Mouse (Mus musculus): ENCODE measurements around the gene Hoxc11. TPM values are rescaled to one million over a fixed set of nuclear protein-coding genes. Genes with fewer than 3 reads are reported as not detected.

Hoxc11 gene
- total and polyA plus RNA-seq, 3 experiments, result not detected

DNA sequence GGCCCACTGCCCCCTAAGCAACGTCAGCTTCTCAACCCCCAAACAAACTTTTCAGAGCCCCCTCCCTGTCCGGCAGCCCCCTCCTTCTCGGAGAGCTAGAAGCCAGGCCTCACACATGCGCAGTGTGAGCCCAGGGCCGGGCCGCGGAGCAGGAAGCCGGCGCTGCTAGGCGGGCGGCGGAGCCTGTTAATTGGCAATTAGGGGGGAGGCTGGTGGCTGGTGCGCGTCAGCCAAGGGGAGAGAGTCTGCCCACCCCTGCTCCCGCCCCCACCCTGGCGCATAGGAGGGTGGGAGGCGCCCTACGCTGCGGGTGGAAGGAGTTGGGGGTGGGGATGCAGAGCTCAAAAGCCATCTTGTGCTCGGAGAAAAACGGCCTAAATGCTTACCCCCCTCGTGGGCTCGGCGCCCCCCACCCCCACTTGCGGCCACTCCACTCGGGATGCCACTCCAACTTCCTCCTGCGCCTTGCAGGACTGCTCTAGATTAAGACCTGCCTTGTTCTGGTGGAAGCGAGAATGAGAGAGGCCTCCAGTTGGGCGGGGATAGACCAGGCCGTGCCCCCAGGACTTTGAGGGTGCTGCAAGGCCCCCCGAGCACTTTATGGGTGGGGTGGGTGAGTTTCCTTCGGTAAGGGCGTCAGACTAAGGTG, 45.1 kb downstream of the Hoxc11 start:
- in situ Hi-C loops (cut with MboI; ENCODE audit: low pct_ligation_motif_present, low pct_unique_long_range_greater_than_20kb, low sequenced_read_pairs), result no loop called here
- DNase-seq (ENCODE audit: extremely low read depth), result peak; percentile 98
- peak overlapping the region; percentile 84 for H3K9ac ChIP-seq (ENCODE audit: insufficient read depth, low read depth)

DNA sequence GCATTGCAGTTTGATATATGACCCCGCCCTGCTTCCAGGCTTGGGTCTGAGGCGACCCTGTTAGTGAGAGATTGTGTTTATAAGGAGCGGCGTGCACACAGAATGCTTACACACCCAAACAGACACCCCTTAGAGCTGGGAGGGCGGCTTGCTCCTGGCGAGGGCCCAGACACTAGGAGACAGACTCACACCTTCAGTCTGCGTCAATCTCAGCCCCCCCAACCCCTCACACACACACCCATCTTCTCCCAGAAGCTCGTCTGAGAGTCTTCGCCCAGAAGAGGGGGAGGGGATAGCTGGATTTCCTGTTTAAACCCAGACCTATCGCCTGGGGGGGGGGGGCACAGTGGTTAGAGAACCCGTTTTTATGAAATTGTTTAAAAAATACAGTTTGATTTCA, 45.7 kb downstream of the Hoxc11 start:
- Histone ChIP-seq H3K36me3 (replicated peaks in 1 of 2; ENCODE audit: control insufficient read depth in 1 of 2, insufficient read depth in 1 of 2, low read length in 1 of 2) (no peaks in the 10 kb centered on the region), H3K4me3 (replicated peaks in 1 of 3; ENCODE audit: low read depth in 2 of 3, low read length in 2 of 3, poor library complexity in 1 of 3) (peak overlapping the region in 2 of 3 experiments; percentile 50 to 66), H3K4me1 (ENCODE audit: control insufficient read depth in 1 of 2, insufficient read depth in 2 of 2) (peaks cover 14 to 65% of the 10 kb centered on the region in 2 experiments), H3K9me3 (replicated peaks; ENCODE audit: low read length) (no peaks in the 10 kb centered on the region), H3K79me2 (replicated peaks; ENCODE audit: control insufficient read depth, extremely low read depth, insufficient read depth, poor library complexity, severe bottlenecking) (no peaks in the 10 kb centered on the region), H3K27me3 (replicated peaks) (peaks cover 7% of the 10 kb centered on the region), H3K27ac (ENCODE audit: insufficient read depth, low read depth) (peak overlapping the region; percentile 64), H3K4me2 (ENCODE audit: insufficient read depth, low read depth, poor library complexity, severe bottlenecking) (peak overlapping the region; percentile 65), H3K9ac (ENCODE audit: insufficient read depth, low read depth) (peak overlapping the region; percentile 84)
- dilution Hi-C loops (cut with MboI; ENCODE audit: extremely low pct_ligation_motif_present, extremely low pct_unique_long_range_greater_than_20kb, low sequenced_read_pairs) (loop anchor here (10.0 kb wide), 1 partner anchor 175 kb away; no protein-coding TSS in a partner anchor), in situ Hi-C loops (cut with MboI; ENCODE audit: low pct_ligation_motif_present, low pct_unique_long_range_greater_than_20kb, low sequenced_read_pairs) (no loop called here)
- 0 out of 2 replicates have a peak, but pooled peaks have one; percentile 5 for TF ChIP-seq CHD1 (IDR thresholded peaks at IDR 0.05; ENCODE audit: low read depth, low read length)
- TF ChIP-seq MXI1 (IDR thresholded peaks at IDR 0.05; ENCODE audit: low read depth, low read length), result no peak
- TF ChIP-seq CHD2 (IDR thresholded peaks at IDR 0.05; ENCODE audit: low read length), result peak; percentile 43; the same call in 1 of the 2 replicates
- TF ChIP-seq NRF1 (IDR thresholded peaks at IDR 0.05; ENCODE audit: low read depth, low read length), result no peak
- no peak for TF ChIP-seq NELFE (IDR thresholded peaks at IDR 0.05; ENCODE audit: low read depth, low read length)
- no peak for TF ChIP-seq ZC3H11A (IDR thresholded peaks at IDR 0.05; ENCODE audit: low read depth, low read length)
- TF ChIP-seq ZNF384 (IDR thresholded peaks at IDR 0.05; ENCODE audit: low read depth, low read length), result no peak
- DNase-seq (ENCODE audit: extremely low read depth), result peak; percentile 65

More for the DNA sequence above, 45.1 kb downstream of the Hoxc11 start:
- peaks cover 11% of the 10 kb centered on the region for H3K27me3 ChIP-seq (replicated peaks)
- no peaks in the 10 kb centered on the region for H3K79me2 ChIP-seq (replicated peaks; ENCODE audit: control insufficient read depth, extremely low read depth, insufficient read depth, poor library complexity, severe bottlenecking)
- H3K4me1 ChIP-seq (ENCODE audit: control insufficient read depth in 1 of 2, insufficient read depth in 2 of 2), result peaks cover 11 to 59% of the 10 kb centered on the region in 2 experiments
- H3K4me3 ChIP-seq (replicated peaks in 1 of 3; ENCODE audit: low read depth in 2 of 3, low read length in 2 of 3, poor library complexity in 1 of 3), result peak overlapping the region; percentile 63 to 87 (median 66)
- peak overlapping the region; percentile 65 for H3K4me2 ChIP-seq (ENCODE audit: insufficient read depth, low read depth, poor library complexity, severe bottlenecking)
- no peaks in the 10 kb centered on the region for H3K36me3 ChIP-seq (replicated peaks in 1 of 2; ENCODE audit: control insufficient read depth in 1 of 2, insufficient read depth in 1 of 2, low read length in 1 of 2)
- peak; percentile 89 for TF ChIP-seq ELF1 (IDR thresholded peaks at IDR 0.05; ENCODE audit: low read depth, low read length)
- no peak for TF ChIP-seq KAT2A (IDR thresholded peaks at IDR 0.05; ENCODE audit: insufficient replicate concordance, low read length)
- TF ChIP-seq IRF4 (IDR thresholded peaks at IDR 0.05; ENCODE audit: low read depth, low read length), result peak; percentile 41; the same call in 1 of the 2 replicates
- peak; percentile 12; the same call in 1 of the 2 replicates for TF ChIP-seq MAX (IDR thresholded peaks at IDR 0.05; ENCODE audit: low read length)
- no peak for TF ChIP-seq SMC3 (IDR thresholded peaks at IDR 0.05; ENCODE audit: low read depth, low read length)
- no peak for TF ChIP-seq MAFK (IDR thresholded peaks at IDR 0.05; ENCODE audit: insufficient replicate concordance, low read length)
- TF ChIP-seq POLR2A (IDR thresholded peaks at IDR 0.05; ENCODE audit: low read depth, low read length), result peak; percentile 84
- TF ChIP-seq ZMIZ1 (IDR thresholded peaks at IDR 0.05; ENCODE audit: low read depth, low read length), result peak; percentile 38; the same call in 1 of the 2 replicates
- TF ChIP-seq RAD21 (IDR thresholded peaks at IDR 0.05; ENCODE audit: low read depth, low read length), result no peak
- no peak for TF ChIP-seq E2F4 (IDR thresholded peaks at IDR 0.05; ENCODE audit: insufficient replicate concordance, low read depth, low read length)
- TF ChIP-seq SIN3A (IDR thresholded peaks at IDR 0.05; ENCODE audit: low read length), result peak; percentile 32; the same call in 1 of the 2 replicates
- peak; percentile 71; the same call in 1 of the 2 replicates for TF ChIP-seq MAZ (IDR thresholded peaks at IDR 0.05; ENCODE audit: low read depth, low read length)
- no peak for TF ChIP-seq ETS1 (conservative IDR thresholded peaks at IDR 0.05; ENCODE audit: low read depth, low read length)
- no peak for TF ChIP-seq ZNF384 (IDR thresholded peaks at IDR 0.05; ENCODE audit: low read depth, low read length)
- TF ChIP-seq TBP (conservative IDR thresholded peaks at IDR 0.05; ENCODE audit: low read depth, low read length), result 0 out of 2 replicates have a peak, but pooled peaks have one; percentile 6
- peak; percentile 83 for TF ChIP-seq CHD2 (IDR thresholded peaks at IDR 0.05; ENCODE audit: low read length)
- peak; percentile 90 for TF ChIP-seq NELFE (IDR thresholded peaks at IDR 0.05; ENCODE audit: low read depth, low read length)
- 0 out of 2 replicates have a peak, but pooled peaks have one; percentile 57 for TF ChIP-seq CHD1 (IDR thresholded peaks at IDR 0.05; ENCODE audit: low read depth, low read length)
- TF ChIP-seq JUN (IDR thresholded peaks at IDR 0.05; ENCODE audit: insufficient read depth, low read depth, low read length), result no peak
- no peak; the same call in 1 of the 2 replicates for TF ChIP-seq BHLHE40 (IDR thresholded peaks at IDR 0.05; ENCODE audit: low read depth, low read length)
- peak; percentile 53; the same call in 1 of the 2 replicates for TF ChIP-seq HCFC1 (IDR thresholded peaks at IDR 0.05; ENCODE audit: low read depth, low read length)
- TF ChIP-seq USF2 (conservative IDR thresholded peaks at IDR 0.05; ENCODE audit: low read depth, low read length), result no peak
- no peak for TF ChIP-seq ZC3H11A (IDR thresholded peaks at IDR 0.05; ENCODE audit: low read depth, low read length)
- TF ChIP-seq CTCF (conservative IDR thresholded peaks at IDR 0.05 in 1 of 2, IDR thresholded peaks at IDR 0.05 in 1 of 2; ENCODE audit: low read depth in 2 of 2, low read length in 2 of 2), result no peak
- 0 out of 2 replicates have a peak, but pooled peaks have one; percentile 57 for TF ChIP-seq POLR2AphosphoS2 (IDR thresholded peaks at IDR 0.05; ENCODE audit: low read depth, low read length)
- peak; percentile 22 for TF ChIP-seq MEF2A (IDR thresholded peaks at IDR 0.05; ENCODE audit: borderline replicate concordance, low read depth, low read length)
- no peak for TF ChIP-seq GABPA (IDR thresholded peaks at IDR 0.05; ENCODE audit: insufficient replicate concordance, low read depth, low read length)
- peak; percentile 97 for TF ChIP-seq NRF1 (IDR thresholded peaks at IDR 0.05; ENCODE audit: low read depth, low read length)
- TF ChIP-seq USF1 (IDR thresholded peaks at IDR 0.05; ENCODE audit: low read depth, low read length), result no peak
- no peak for TF ChIP-seq PAX5 (IDR thresholded peaks at IDR 0.05; ENCODE audit: low read length)
- TF ChIP-seq TCF12 (IDR thresholded peaks at IDR 0.05; ENCODE audit: low read depth, low read length), result 0 out of 2 replicates have a peak, but pooled peaks have one; percentile 54
- peak overlapping the region; percentile 64 for H3K27ac ChIP-seq (ENCODE audit: insufficient read depth, low read depth)
- H3K9me3 ChIP-seq (replicated peaks; ENCODE audit: low read length), result no peaks in the 10 kb centered on the region
- dilution Hi-C loops (cut with MboI; ENCODE audit: extremely low pct_ligation_motif_present, extremely low pct_unique_long_range_greater_than_20kb, low sequenced_read_pairs), result loop anchor here (10.0 kb wide), 1 partner anchor 175 kb away; no protein-coding TSS in a partner anchor
